26 mouse cellular contexts compared by ENCODE assay signal in genomic region chr7:126471853-126472252, GRCm38 (mm10). TPM values are rescaled to one million over a fixed set of nuclear protein-coding genes. Genes with fewer than 3 reads are reported as not detected.
DNase-seq lines count a peak whose midpoint lies in the region; ATAC-seq and TF ChIP-seq lines count a peak whose summit lies in the region.
"Had no signal": no experiment of that assay in that cellular context is flagged by ENCODE, and none has a peak within 500 bp of the region (broad histone marks: within the 10 kb centered on the region; RNA-seq: fewer than 3 reads in every experiment).

No protein-coding gene starts in this region.

- no peak for TF ChIP-seq POLR2A in thymus, adult 2 months (IDR thresholded peaks at IDR 0.05; ENCODE audit: control insufficient read depth, extremely low read depth, insufficient read depth, low read length, poor library complexity)

- ATAC-seq in heart, embryonic 13.5 days (ENCODE audit: extremely low read depth, insufficient number of reproducible peaks, low FRiP score, low TSS enrichment), result no peak
- no peak for ATAC-seq in liver, embryonic 12.5 days
- ATAC-seq: hindbrain, embryonic 16.5 days; lung, postnatal 0 days; midbrain, embryonic 15.5 days; Patski had no signal

- WGBS in heart, embryonic 13.5 days, result 85% methylated on average over 4 of the region's 4 CpGs
- WGBS in thymus, adult 2 months, result 12% methylated on average over 4 of the region's 4 CpGs
- WGBS in liver, embryonic 12.5 days (ENCODE audit: insufficient replicate concordance), result 48% methylated on average over 4 of the region's 4 CpGs

- H3K4me1 ChIP-seq in heart, embryonic 13.5 days, result peaks cover 33% of the 10 kb centered on the region
- peaks cover 53% of the 10 kb centered on the region for H3K4me1 ChIP-seq in thymus, adult 2 months (replicated peaks; ENCODE audit: control insufficient read depth, insufficient read depth, low read length)
- H3K4me1 ChIP-seq in liver, embryonic 12.5 days, result peaks cover 74% of the 10 kb centered on the region

- DNase-seq in heart, adult 11 months, result no peak
- no peak for DNase-seq in thymus, adult 2 months
- DNase-seq in thymus, postnatal 4 days, result no peak
- DNase-seq in thymus, postnatal 25 days, result peak; percentile 41
- DNase-seq in adrenal gland, postnatal 36 days, result no peak
- DNase-seq: adrenal gland, adult 8-10 months; cerebellum, postnatal 25 days; embryo, embryonic 11 days; gastrocnemius, adult 2 months; heart, postnatal 4 days; kidney, adult 2 months; kidney, postnatal 10 days; left cerebral cortex, postnatal 4 days; right cerebral cortex, postnatal 25 days had no signal

- no peak overlapping the region for H3K27ac ChIP-seq in heart, embryonic 13.5 days (replicated peaks)
- H3K27ac ChIP-seq in thymus, adult 2 months (ENCODE audit: control insufficient read depth, insufficient read depth, low read length), result peak overlapping the region; percentile 66
- H3K27ac ChIP-seq in liver, embryonic 12.5 days, result no peak overlapping the region; the same call in 1 of the 2 replicates
- H3K27ac ChIP-seq: forebrain, embryonic 10.5 days; gastrocnemius, adult 2 months; layer of hippocampus, adult 2 months; left cerebral cortex, adult 2 months; midbrain, embryonic 15.5 days; stomach, postnatal 0 days had no signal

- H3K9ac ChIP-seq in heart, embryonic 13.5 days, result 0 out of 2 replicates have a peak overlapping the region, but pooled peaks have one; percentile 1
- no peak overlapping the region for H3K9ac ChIP-seq in liver, embryonic 12.5 days
- H3K9ac ChIP-seq: heart, embryonic 12.5 days; midbrain, embryonic 15.5 days had no signal

- no peak; the same call in 1 of the 2 replicates for TF ChIP-seq CTCF in thymus, adult 2 months (IDR thresholded peaks at IDR 0.05; ENCODE audit: borderline replicate concordance, control insufficient read depth, extremely low read depth, insufficient read depth, low read length, poor library complexity)

- H3K36me3 ChIP-seq in heart, embryonic 13.5 days, result peaks cover 63% of the 10 kb centered on the region
- H3K36me3 ChIP-seq in thymus, adult 2 months (ENCODE audit: control insufficient read depth, insufficient read depth, low read length), result peaks cover 22% of the 10 kb centered on the region
- H3K36me3 ChIP-seq in liver, embryonic 12.5 days, result peaks cover 61% of the 10 kb centered on the region

- no peak overlapping the region for H3K4me3 ChIP-seq in heart, embryonic 13.5 days
- H3K4me3 ChIP-seq in thymus, adult 2 months (ENCODE audit: control insufficient read depth, insufficient read depth, low read length), result peak overlapping the region; percentile 25
- no peak overlapping the region for H3K4me3 ChIP-seq in liver, embryonic 12.5 days
- H3K4me3 ChIP-seq: forebrain, embryonic 10.5 days; gastrocnemius, adult 2 months; heart, embryonic 12.5 days; layer of hippocampus, adult 2 months; left cerebral cortex, adult 2 months; midbrain, embryonic 15.5 days had no signal

- no peaks in the 10 kb centered on the region for H3K9me3 ChIP-seq in heart, embryonic 13.5 days
- no peaks in the 10 kb centered on the region for H3K9me3 ChIP-seq in liver, embryonic 12.5 days (replicated peaks)
- H3K9me3 ChIP-seq: forebrain, embryonic 10.5 days; heart, embryonic 12.5 days; midbrain, embryonic 15.5 days had no signal

- H3K27me3 ChIP-seq in heart, embryonic 13.5 days (replicated peaks), result no peaks in the 10 kb centered on the region
- H3K27me3 ChIP-seq in thymus, adult 2 months (ENCODE audit: control insufficient read depth, insufficient read depth, low read length), result no peaks in the 10 kb centered on the region
- H3K27me3 ChIP-seq in liver, embryonic 12.5 days (replicated peaks), result no peaks in the 10 kb centered on the region
- H3K27me3 ChIP-seq: heart, embryonic 12.5 days; midbrain, embryonic 15.5 days; Patski had no signal

- no peak overlapping the region for H3K4me2 ChIP-seq in heart, embryonic 13.5 days
- H3K4me2 ChIP-seq in liver, embryonic 12.5 days, result peak overlapping the region; percentile 9
- H3K4me2 ChIP-seq: heart, embryonic 12.5 days; midbrain, embryonic 15.5 days had no signal

RNA-seq across cellular contexts. Expression of gene Sh2b1, which starts 3.4 kb away (rescaled TPM):
- polyA plus RNA-seq in heart, embryonic 13.5 days (2015; fragmentation: Nextera tagmentation; extraction: Ambion mirVana), result 40.7 and 41.2 TPM in 2 replicates
- polyA plus RNA-seq in thymus, adult 2 months (2012; rRNA removed), result 146 TPM in 2 replicates
- 17.0 and 17.5 TPM in 2 replicates for polyA plus RNA-seq in liver, embryonic 12.5 days (2016; fragmentation: Nextera tagmentation; extraction: Ambion mirVana)
- total RNA-seq in adrenal gland, postnatal 36 days (2021), result 10 to 100 TPM; 55.3 to 59.5 TPM

RNA-seq across cellular contexts. Expression of gene Atp2a1, which starts 8.9 kb away (rescaled TPM):
- polyA plus RNA-seq in heart, embryonic 13.5 days (2015; fragmentation: Nextera tagmentation; extraction: Ambion mirVana), result 1.3 and 2.2 TPM in 2 replicates
- 3.2 and 5.2 TPM in 2 replicates for polyA plus RNA-seq in thymus, adult 2 months (2012; rRNA removed)
- polyA plus RNA-seq in liver, embryonic 12.5 days (2016; fragmentation: Nextera tagmentation; extraction: Ambion mirVana), result 0.17 and 1.5 TPM in 2 replicates
- total RNA-seq in adrenal gland, postnatal 36 days (2021), result under 1 TPM in 1 of 2 experiments, not detected in 1; 0.33 TPM
- total RNA-seq: megakaryocyte progenitor cell, adult 5-6 weeks had no signal

RNA-seq across cellular contexts. Expression of gene Tufm, which starts 15.3 kb away (rescaled TPM):
- 160 and 181 TPM in 2 replicates for polyA plus RNA-seq in heart, embryonic 13.5 days (2015; fragmentation: Nextera tagmentation; extraction: Ambion mirVana)
- 127 and 134 TPM in 2 replicates for polyA plus RNA-seq in thymus, adult 2 months (2012; rRNA removed)
- polyA plus RNA-seq in liver, embryonic 12.5 days (2016; fragmentation: Nextera tagmentation; extraction: Ambion mirVana), result 120 and 129 TPM in 2 replicates
- total RNA-seq in adrenal gland, postnatal 36 days (2021), result 100 to 1,000 TPM; 219 to 221 TPM

RNA-seq across cellular contexts. Expression of gene Atxn2l, which starts 31.4 kb away (rescaled TPM):
- polyA plus RNA-seq in heart, embryonic 13.5 days (2015; fragmentation: Nextera tagmentation; extraction: Ambion mirVana), result 32.8 and 36.1 TPM in 2 replicates
- polyA plus RNA-seq in thymus, adult 2 months (2012; rRNA removed), result 563 and 715 TPM in 2 replicates
- 48.7 and 49.4 TPM in 2 replicates for polyA plus RNA-seq in liver, embryonic 12.5 days (2016; fragmentation: Nextera tagmentation; extraction: Ambion mirVana)
- total RNA-seq in adrenal gland, postnatal 36 days (2021), result 100 to 1,000 TPM in 1 of 2 experiments, 10 to 100 TPM in 1; 82.9 to 112 TPM

RNA-seq across cellular contexts. Expression of gene Rabep2, which starts 43.3 kb away (rescaled TPM):
- 19.1 and 19.4 TPM in 2 replicates for polyA plus RNA-seq in heart, embryonic 13.5 days (2015; fragmentation: Nextera tagmentation; extraction: Ambion mirVana)
- 26.1 and 27.6 TPM in 2 replicates for polyA plus RNA-seq in thymus, adult 2 months (2012; rRNA removed)
- 9.6 and 10.2 TPM in 2 replicates for polyA plus RNA-seq in liver, embryonic 12.5 days (2016; fragmentation: Nextera tagmentation; extraction: Ambion mirVana)
- total RNA-seq in adrenal gland, postnatal 36 days (2021), result 10 to 100 TPM; 48.4 to 72.8 TPM
